Mouse (Mus musculus): ENCODE data around the gene Dpy19l3.
A peak's percentile ranks its signal among the peaks of the same experiment; 100 is the strongest.

The Dpy19l3 gene

DNA sequence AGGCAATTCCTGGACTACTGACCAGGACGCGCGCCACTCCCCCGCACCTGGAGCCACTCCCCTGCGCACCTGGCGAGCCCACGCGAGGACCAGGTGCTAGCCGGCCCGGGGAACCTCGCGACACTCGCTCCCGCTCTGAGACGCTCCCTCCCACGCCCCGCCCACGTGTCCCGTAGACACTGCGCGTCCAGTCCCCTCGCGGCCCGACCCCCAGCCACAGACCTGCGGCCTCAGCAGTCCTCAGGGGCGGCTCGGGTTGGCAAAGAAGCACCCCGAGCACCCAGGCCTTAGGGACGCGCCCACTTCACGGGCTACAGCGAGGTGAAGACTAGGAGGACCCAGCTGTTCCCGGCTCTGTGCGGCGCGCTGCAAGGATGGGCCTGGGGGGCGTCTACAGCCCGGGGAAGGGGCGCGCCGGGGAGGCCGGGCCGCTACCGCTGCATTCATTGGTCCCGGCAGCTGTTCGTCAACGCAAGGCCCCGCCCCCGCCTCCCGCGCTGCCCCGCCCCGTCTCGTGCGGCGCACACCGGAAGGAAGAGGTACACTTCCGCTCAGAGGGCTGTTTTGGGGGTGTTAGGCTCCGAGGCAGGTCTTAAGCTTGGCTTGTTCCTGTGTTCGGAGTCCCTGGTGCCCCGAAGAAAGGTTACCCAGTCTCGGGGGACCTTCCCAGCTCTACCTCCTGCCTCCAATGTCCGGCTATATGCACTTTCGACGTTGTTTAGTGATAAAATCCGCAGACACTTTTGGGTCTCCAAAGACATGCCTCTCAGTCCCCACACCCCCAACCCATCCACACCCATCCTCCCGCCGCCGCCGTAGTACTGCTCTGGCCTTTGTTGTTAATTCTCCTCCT is at the start of gene Dpy19l3:
Gene Dpy19l3 (minus strand): TSS at position 422 of the 853 bp plus-strand sequence.
- DNase-seq = peak; percentile 93 to 94

DNA sequence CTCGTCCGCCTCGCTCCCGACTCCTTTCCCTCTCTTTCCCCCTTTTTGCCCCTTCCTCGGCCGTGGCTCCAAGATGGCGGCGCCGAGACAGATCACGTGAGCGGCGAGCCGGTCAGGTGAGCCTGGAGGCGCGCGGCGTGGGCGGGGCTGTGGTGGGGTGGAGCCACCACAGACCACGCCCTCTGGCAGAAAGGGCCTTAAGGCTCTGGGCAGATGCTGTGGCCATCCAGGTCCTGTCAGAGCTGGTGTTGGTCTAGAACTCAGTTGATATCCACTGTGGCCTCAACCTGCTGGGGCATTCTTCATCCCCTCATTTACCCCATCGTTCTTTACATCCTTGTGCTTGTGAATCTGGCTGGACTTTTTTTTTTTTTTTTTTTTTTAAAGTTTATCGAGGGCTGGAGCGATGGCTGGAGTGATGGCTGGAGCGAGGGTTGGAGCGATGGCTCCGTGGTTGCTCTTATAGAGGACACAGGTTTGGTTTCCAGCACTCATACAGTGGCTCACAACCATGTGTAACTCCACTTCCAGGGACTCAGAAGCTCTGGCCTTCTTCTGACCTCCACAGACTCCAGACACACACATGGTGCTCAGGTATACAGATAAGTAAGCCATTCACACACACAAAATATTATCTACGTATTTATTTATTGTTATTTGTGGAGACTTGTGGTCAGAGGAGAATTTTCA is 48.8 kb upstream of the Dpy19l3 start, which contains the start of gene Zfp507:
Gene Zfp507 (minus strand): TSS at position 98 of the 690 bp plus-strand sequence.
- DNase-seq = peak; percentile 91 to 92

- no peak for DNase-seq
These were observed 48.1 kb upstream of the Dpy19l3 start for GRCm38 (mm10) chr7:35802201-35802905.

- DNase-seq = peak in 1 of 2 experiments; percentile 14
These were observed 41.9 kb upstream of the Dpy19l3 start for GRCm38 (mm10) chr7:35796123-35796522.

DNA sequence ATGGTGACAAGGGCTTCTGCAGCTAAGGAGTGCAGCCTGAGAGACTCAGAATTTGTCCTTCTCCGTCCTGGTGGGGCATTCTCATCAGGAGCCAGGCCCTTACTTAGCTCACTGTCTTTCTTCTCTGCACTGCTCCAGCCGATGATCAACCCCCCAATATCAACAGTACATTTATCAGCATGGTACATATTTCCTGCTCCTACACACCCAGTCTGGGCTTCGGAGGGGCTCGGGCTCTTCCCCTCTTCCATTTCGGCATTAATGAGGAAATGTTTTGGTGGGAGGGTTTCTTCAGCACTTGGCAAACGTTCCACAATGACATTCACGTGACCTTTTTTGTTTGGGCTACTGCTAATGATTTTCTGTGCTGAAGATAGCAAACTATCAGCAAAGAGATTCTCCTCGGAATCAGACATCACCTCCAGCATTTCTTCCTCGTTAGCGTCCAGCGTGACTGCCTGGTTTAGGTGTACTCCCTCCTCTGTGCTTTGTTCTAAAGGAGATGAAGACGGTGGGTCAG is 40.0 kb upstream of the Dpy19l3 start:
- no peak for DNase-seq

DNA sequence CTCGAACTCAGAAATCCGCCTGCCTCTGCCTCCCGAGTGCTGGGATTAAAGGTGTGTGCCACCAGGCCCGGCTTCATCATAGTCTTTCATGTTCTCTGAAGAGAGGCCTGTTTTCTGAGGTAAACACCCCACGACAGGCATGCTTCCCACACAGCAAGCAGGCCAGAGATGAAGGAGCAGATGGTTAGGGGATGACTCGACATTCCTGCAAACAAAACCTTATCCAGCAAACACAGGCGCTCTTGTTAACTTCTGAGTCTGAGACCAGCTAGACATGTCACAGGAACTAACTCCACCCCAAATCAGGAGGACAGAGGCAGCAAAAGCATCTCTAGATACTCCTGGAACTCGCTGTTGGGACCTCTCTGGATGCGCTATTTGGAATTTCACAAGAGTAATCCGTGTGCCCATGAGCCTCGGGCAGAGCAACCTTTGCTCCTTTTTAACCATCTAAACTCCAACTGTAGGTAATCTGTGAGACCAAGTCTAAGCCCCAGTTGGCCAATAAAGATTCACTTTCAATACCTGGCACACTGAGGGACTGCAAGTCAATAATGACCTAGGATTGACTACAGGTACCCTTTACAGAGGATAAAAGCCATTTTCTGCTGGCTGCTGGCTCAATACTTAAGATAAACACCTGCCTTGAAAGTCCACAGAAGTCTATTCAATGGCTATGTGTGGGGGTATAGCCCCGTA is 38.0 kb upstream of the Dpy19l3 start:
- DNase-seq = no peak

DNA sequence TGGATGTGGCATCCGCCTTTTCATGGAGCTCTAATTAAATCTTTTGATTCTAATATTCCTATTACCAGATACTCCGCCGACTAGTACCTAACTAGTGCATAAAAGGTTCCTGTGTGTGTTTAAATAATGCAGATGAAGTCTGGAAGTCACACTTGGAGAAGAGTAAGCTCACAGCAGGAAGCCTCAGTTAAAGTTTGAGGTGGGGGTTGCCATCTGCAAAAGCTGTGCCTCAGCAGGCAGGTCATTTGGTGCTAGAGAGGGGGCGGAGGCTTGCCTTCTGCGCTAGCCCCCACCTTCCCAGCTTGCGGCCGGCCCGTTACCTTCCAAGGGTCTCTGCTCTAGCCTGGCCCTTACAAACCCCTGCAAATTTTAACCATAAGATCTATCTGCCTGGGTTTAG is 36.7 kb upstream of the Dpy19l3 start:
- no peak for DNase-seq

DNA sequence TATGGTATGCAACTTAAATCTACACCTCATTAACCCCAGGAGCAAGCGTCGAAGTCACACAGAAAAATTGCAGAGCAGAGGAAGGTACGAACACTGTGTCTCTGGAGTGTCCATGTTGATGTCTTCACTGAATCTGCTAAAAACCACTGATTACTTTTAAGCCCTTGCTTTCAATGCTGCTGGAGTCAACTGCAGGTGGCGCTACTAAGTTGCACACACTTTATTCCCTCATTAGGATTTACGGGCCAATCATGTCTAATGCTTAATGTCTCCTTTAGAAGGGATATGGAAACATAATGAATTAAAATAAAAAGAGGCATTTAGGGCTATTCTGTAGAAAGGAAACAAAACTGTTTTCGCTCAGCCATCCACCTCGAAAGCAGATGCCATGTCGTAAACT is 35.9 kb upstream of the Dpy19l3 start:
- peak in 1 of 2 experiments; percentile 36 for DNase-seq

DNA sequence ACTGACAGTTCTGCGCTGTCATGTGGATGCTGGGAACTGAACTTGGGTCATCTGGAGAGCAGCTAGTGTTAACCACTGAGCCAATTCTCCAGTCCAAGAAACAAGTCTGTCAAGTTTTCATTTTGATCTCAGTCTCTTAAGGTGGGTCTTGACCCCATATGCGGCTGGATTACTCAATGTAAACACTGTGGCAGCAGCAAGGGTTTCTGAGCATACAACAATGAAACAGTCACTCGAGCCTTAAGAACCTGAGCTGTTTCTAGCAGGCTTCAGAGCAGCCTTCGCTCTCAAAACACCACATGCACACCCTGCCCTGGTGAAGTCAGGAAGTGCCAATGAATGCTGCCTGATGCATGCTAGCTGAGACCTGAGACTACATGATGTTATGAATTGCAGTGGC is 31.3 kb upstream of the Dpy19l3 start:
- DNase-seq = no peak

- DNase-seq = no peak
These were observed 28.0 kb upstream of the Dpy19l3 start for GRCm38 (mm10) chr7:35782252-35782651.

GRCm38 (mm10) chr7:35774127-35774526 is 19.9 kb upstream of the Dpy19l3 start:
- no peak for DNase-seq

- no peak for DNase-seq
These were observed 18.1 kb upstream of the Dpy19l3 start for GRCm38 (mm10) chr7:35772347-35772746.

- no peak for DNase-seq
These were observed 16.9 kb upstream of the Dpy19l3 start for GRCm38 (mm10) chr7:35771106-35771505.

DNA sequence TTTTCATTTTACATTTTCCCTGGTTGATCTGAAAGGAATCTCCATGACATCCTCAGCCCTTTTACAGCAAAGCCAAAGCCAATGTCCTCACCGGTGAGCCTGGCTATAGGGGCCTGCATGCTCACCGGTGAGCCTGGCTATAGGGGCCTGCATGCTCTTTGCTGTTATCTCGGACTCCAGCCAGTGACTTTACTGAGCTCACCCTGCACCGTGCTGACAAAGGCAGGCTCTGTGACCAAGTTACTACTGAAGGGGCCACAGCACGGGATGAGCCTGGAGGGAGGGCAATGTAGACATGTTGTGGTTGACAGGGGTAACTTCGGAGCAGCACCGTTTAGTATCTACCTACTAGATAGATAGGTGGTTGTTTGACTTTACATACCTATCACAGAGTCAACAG is 15.9 kb upstream of the Dpy19l3 start:
- DNase-seq = no peak

GRCm38 (mm10) chr7:35764461-35764860 is 10.2 kb upstream of the Dpy19l3 start:
- DNase-seq = no peak

DNA sequence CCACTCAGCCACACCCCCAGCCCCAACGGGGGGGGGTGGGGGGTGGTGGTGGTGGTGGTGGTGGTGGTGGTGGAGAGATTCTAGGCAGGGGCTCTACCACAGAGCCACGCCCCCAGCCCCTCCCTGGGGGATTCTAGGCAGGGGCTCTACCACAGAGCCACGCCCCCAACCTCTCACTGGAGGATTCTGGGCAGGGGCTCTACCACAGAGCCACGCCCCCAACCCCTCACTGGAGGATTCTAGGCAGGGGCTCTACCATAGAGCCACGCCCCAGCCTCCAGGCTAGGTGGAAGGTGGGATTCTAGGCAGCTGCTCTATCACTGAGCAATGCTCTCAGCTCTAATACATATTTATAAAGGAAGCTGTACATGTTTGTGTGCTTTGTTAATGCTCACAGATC is 7.5 kb upstream of the Dpy19l3 start:
- no peak for DNase-seq

DNA sequence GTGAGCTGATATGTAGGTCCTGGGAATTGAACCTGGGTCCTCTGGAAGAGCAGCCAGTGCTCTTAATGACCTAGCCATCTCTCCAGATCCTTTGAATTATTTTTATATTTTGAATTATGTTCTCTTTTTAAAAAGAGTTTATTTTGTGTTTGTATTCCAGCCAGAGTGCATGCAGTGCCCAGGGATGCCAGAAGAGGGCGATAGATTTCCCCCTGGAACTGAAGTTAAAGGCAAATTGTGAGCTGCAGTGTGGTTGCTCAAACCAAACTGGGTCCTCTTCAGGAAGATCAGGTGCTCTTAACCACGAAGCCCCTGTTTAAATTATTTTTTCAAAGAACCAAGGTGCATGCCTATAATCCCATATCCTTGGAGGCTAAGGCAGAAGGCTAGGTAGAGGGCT is 5.3 kb upstream of the Dpy19l3 start:
- DNase-seq = peak in 1 of 2 experiments; percentile 29

DNA sequence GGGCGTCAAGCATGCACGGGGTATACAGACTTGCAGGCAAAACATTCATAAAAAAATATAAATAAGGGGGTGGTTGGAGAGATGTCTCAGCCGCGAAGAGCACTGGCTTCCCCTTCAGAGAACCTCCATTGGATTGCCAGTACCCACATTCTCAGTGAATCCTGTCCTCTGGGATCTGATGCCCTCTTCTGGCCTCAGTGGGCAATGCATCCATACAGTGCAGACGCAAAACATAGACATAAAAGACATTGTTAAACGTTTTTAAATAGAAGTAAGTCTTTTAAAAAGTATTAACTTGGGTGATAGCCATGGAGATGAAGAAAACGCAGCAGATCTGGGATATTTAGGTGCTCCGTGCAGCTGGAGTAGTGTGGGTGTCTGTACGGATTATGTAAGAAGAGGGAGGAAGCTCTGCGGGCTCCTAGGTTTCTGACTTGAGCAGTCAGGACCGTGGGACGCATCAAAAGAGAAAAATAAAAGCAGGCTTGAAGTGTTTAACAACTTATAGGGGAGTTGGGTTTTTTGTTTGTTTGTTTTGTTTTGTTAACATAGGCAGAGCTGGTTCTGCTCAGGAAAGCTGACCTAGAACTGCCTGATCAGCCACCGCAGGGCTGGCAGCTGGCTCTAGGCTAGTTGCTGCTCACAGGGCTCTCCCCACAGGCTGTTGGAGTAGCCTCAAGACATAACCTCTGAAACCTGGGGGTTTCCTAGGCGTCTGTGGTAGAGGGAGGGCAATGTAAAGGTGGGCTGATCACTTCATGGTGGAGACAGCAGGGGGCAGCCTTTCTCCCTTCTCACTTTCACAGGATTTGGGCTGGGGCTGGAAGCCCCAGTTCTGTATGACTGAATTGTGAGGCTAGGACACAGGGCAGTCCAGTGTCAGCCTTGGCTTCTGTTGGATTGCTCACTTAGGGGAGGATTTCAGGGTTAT is 2.5 kb upstream of the Dpy19l3 start:
- DNase-seq = no peak

DNA sequence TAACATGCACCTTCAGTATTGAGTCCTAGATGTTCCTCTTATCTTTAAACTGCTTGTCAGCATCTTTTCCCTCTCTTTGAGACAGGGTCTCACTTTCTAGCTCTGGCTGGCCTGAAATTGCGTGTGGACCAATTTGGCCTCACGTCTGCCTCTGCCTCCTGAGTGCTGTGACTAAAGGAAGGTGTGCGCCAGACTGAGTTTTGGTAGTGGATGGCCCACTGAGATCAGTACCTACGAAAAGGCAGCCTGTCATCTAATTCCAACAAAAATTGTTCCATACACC is 573 bp upstream of the Dpy19l3 start:
- DNase-seq = no peak

GRCm38 (mm10) chr7:35753319-35754032 is 778 bp downstream of the Dpy19l3 start:
- no peak for DNase-seq

GRCm38 (mm10) chr7:35750873-35751272 is 3.4 kb downstream of the Dpy19l3 start:
- DNase-seq = no peak

Data from lung, postnatal 4 days (tissue).